In genomic region chr16:34320023-34320800, GRCm38 (mm10) we compare ENCODE assay signal across 14 mouse cellular contexts.
A peak's percentile ranks its signal among the peaks of the same experiment; 100 is the strongest.
DNase-seq lines count a peak whose midpoint lies in the region; ATAC-seq and TF ChIP-seq lines count a peak whose summit lies in the region.
"Had no signal": no experiment of that assay in that cellular context is flagged by ENCODE, and none has a peak within 500 bp of the region (broad histone marks: within the 10 kb centered on the region; RNA-seq: fewer than 3 reads in every experiment).

No protein-coding gene starts in this region.

- TF ChIP-seq CTCF in left cerebral cortex, adult 2 months (IDR thresholded peaks at IDR 0.05), result no peak

- H3K36me3 ChIP-seq in heart, embryonic 14.5 days (ENCODE audit: control insufficient read depth, insufficient read depth, low read length), result no peaks in the 10 kb centered on the region
- no peaks in the 10 kb centered on the region for H3K36me3 ChIP-seq in intestine, embryonic 14.5 days (ENCODE audit: control insufficient read depth, insufficient read depth, low read length)
- H3K36me3 ChIP-seq: neural tube, embryonic 15.5 days had no signal

- WGBS in heart, embryonic 14.5 days, result 67% methylated on average over 11 of the region's 11 CpGs
- 76% methylated on average over 11 of the region's 11 CpGs for WGBS in intestine, embryonic 14.5 days

- H3K4me1 ChIP-seq in heart, embryonic 14.5 days (ENCODE audit: control insufficient read depth in 2 of 2, insufficient read depth in 2 of 2, low read length in 2 of 2), result peaks cover 29 to 46% of the 10 kb centered on the region in 2 experiments
- no peaks in the 10 kb centered on the region for H3K4me1 ChIP-seq in intestine, embryonic 14.5 days (replicated peaks; ENCODE audit: control insufficient read depth, insufficient read depth, low read length)

- ATAC-seq in heart, embryonic 14.5 days (ENCODE audit: insufficient number of reproducible peaks, insufficient read depth, low FRiP score, low read depth), result no peak; the same call in 1 of the 2 replicates
- ATAC-seq in intestine, embryonic 14.5 days (replicated peaks; ENCODE audit: low FRiP score, low TSS enrichment, low read depth), result 0 out of 2 replicates have a peak, but pooled peaks have one; percentile 40

- intact Hi-C loops in gastrocnemius, postnatal 36 days (cut with DNase I), result no loop called here
- intact Hi-C loops in left cerebral cortex, adult 2 months (cut with DNase I), result no loop called here
- intact Hi-C loops in left cerebral cortex, postnatal 10 days (cut with DNase I), result no loop called here

- no peaks in the 10 kb centered on the region for H3K27me3 ChIP-seq in heart, embryonic 14.5 days (ENCODE audit: control insufficient read depth, insufficient read depth, low read length)
- H3K27me3 ChIP-seq in intestine, embryonic 14.5 days (replicated peaks; ENCODE audit: control insufficient read depth, insufficient read depth, low read length), result no peaks in the 10 kb centered on the region

- H3K9ac ChIP-seq in heart, embryonic 14.5 days (ENCODE audit: low read length), result no peak overlapping the region
- no peak overlapping the region for H3K9ac ChIP-seq in intestine, embryonic 14.5 days (ENCODE audit: low read length)
- H3K9ac ChIP-seq: limb, embryonic 12.5 days; lung, embryonic 14.5 days; neural tube, embryonic 15.5 days had no signal

- no peaks in the 10 kb centered on the region for H3K9me3 ChIP-seq in heart, embryonic 14.5 days (ENCODE audit: control insufficient read depth, low read length)
- no peaks in the 10 kb centered on the region for H3K9me3 ChIP-seq in intestine, embryonic 14.5 days (ENCODE audit: control insufficient read depth, low read length)
- H3K9me3 ChIP-seq: neural tube, embryonic 15.5 days had no signal

- H3K27ac ChIP-seq in left cerebral cortex, adult 2 months, result peak overlapping the region; percentile 13; the same call in 1 of the 2 replicates
- peak overlapping the region; percentile 77 to 84 for H3K27ac ChIP-seq in heart, embryonic 14.5 days (replicated peaks in 1 of 2; ENCODE audit: control insufficient read depth in 1 of 2, insufficient read depth in 1 of 2, low read depth in 2 of 2, low read length in 2 of 2)
- H3K27ac ChIP-seq in intestine, embryonic 14.5 days (ENCODE audit: low read depth), result no peak overlapping the region
- H3K27ac ChIP-seq: limb, embryonic 12.5 days; neural tube, embryonic 15.5 days had no signal

- H3K4me2 ChIP-seq in heart, embryonic 14.5 days (ENCODE audit: low read length), result no peak overlapping the region
- H3K4me2 ChIP-seq in intestine, embryonic 14.5 days (ENCODE audit: low read length), result no peak overlapping the region
- H3K4me2 ChIP-seq: limb, embryonic 12.5 days; lung, embryonic 14.5 days; neural tube, embryonic 15.5 days had no signal

- H3K4me3 ChIP-seq in left cerebral cortex, adult 2 months, result no peak overlapping the region
- no peak overlapping the region for H3K4me3 ChIP-seq in heart, embryonic 14.5 days (ENCODE audit: control insufficient read depth in 1 of 2, insufficient read depth in 1 of 2, low read depth in 1 of 2, low read length in 2 of 2)
- no peak overlapping the region for H3K4me3 ChIP-seq in intestine, embryonic 14.5 days (ENCODE audit: low read depth, low read length)
- H3K4me3 ChIP-seq: layer of hippocampus, adult 2 months; limb, embryonic 12.5 days; neural tube, embryonic 15.5 days had no signal

- peak; percentile 23 for DNase-seq in gastrocnemius, postnatal 10 days
- no peak for DNase-seq in gastrocnemius, postnatal 36 days
- peak in 1 of 2 experiments; percentile 43 for DNase-seq in left cerebral cortex, adult 2 months (ENCODE audit: extremely low spot score in 1 of 2, low spot score in 2 of 2)
- no peak for DNase-seq in left cerebral cortex, postnatal 10 days (ENCODE audit: extremely low spot score in 1 of 2, low spot score in 2 of 2)
- DNase-seq in intestine, embryonic 14.5 days (ENCODE audit: low spot score), result no peak
- no peak for DNase-seq in thymus, postnatal 0 days (ENCODE audit: low spot score)
- no peak for DNase-seq in neural tube, embryonic 10.5 days (ENCODE audit: extremely low spot score, low spot score)
- DNase-seq: adrenal gland, adult 2 months; thymus, postnatal 25 days had no signal
